Mouse (Mus musculus): ENCODE results near the gene Rpl3. TPM values are rescaled to one million over a fixed set of nuclear protein-coding genes. Genes with fewer than 3 reads are reported as not detected.
A peak's percentile ranks its signal among the peaks of the same experiment; 100 is the strongest.

The Rpl3 gene
- polyA plus RNA-seq, 1 experiment from 2014 or later: 612 TPM

- H3K27me3 ChIP-seq: no peaks in the 10 kb centered on the region
- no peaks in the 10 kb centered on the region for H3K4me1 ChIP-seq (replicated peaks)
- no peak overlapping the region for H3K9ac ChIP-seq (replicated peaks)
- 93% methylated on average over 1 of the region's 1 CpGs for WGBS
- no peak overlapping the region for H3K4me3 ChIP-seq (replicated peaks)
- H3K4me2 ChIP-seq (replicated peaks): no peak overlapping the region
- H3K36me3 ChIP-seq: peaks cover 21% of the 10 kb centered on the region
- H3K9me3 ChIP-seq: no peaks in the 10 kb centered on the region
- H3K27ac ChIP-seq: no peak overlapping the region
- ATAC-seq: no peak
These were observed 18.4 kb downstream of the Rpl3 start for GRCm38 (mm10) chr15:80073256-80073621.

DNA sequence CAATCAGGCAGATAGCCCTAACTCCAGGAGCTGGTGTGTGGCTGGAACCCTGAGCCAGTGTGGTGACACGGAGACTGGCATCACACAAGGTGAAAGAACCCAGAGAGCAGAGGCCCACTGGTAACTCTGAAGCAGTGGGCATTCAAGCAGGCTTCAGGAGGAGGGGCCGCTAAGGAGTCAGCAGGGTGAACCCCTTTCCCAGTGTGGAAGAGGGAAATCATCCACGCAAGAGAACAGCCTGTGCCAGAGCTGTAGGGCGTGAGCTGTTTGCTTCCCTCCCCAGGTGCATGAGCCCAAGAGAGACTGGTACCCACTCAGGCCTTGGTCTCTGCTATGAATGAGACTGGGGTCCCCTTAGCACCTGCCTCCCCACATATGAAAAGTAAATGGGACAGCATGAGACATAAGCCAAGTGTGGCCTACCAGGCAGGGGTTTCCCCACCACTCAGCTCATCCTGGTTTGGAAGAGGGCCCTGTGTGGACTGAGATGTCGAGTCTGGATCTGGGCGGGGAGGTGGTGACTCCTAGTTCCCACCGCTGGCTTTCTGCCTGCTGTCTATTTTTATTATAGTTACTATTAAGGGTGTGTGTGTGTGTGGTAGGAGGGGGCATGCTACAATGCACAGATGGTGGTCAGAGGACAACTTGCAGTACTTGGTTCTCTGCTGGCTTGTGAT, 19.0 kb downstream of the Rpl3 start:
- Histone ChIP-seq H3K4me3 (replicated peaks) (no peak overlapping the region), H3K4me2 (replicated peaks) (no peak overlapping the region), H3K36me3 (peaks cover 16% of the 10 kb centered on the region), H3K4me1 (replicated peaks) (no peaks in the 10 kb centered on the region), H3K27ac (no peak overlapping the region), H3K9ac (replicated peaks) (peak overlapping the region; percentile 14; the same call in 1 of the 2 replicates), H3K9me3 (no peaks in the 10 kb centered on the region), H3K27me3 (no peaks in the 10 kb centered on the region)
- no peak for ATAC-seq
- 78% methylated on average over 7 of the region's 7 CpGs for WGBS

- no peak for ATAC-seq
- no peak overlapping the region; the same call in 1 of the 2 replicates for H3K9ac ChIP-seq (replicated peaks)
- H3K4me2 ChIP-seq (replicated peaks): no peak overlapping the region
- no peak overlapping the region for H3K4me3 ChIP-seq (replicated peaks)
- WGBS: 40% methylated on average over 9 of the region's 9 CpGs
- H3K36me3 ChIP-seq: peaks cover 9% of the 10 kb centered on the region
- no peak overlapping the region for H3K27ac ChIP-seq
- H3K27me3 ChIP-seq: 0 out of 2 replicates have a peak, but pooled peaks cover 4% of the 10 kb centered on the region
- no peaks in the 10 kb centered on the region for H3K9me3 ChIP-seq
- no peaks in the 10 kb centered on the region for H3K4me1 ChIP-seq (replicated peaks)
These were observed 19.7 kb downstream of the Rpl3 start for GRCm38 (mm10) chr15:80071951-80072437.

GRCm38 (mm10) chr15:80070095-80070644, 21.5 kb downstream of the Rpl3 start:
- Histone ChIP-seq H3K36me3 (no peaks in the 10 kb centered on the region), H3K4me1 (replicated peaks) (no peaks in the 10 kb centered on the region), H3K4me3 (replicated peaks) (no peak overlapping the region), H3K9me3 (no peaks in the 10 kb centered on the region), H3K27ac (no peak overlapping the region), H3K27me3 (0 out of 2 replicates have a peak, but pooled peaks cover 5% of the 10 kb centered on the region), H3K9ac (replicated peaks) (no peak overlapping the region; the same call in 1 of the 2 replicates), H3K4me2 (replicated peaks) (no peak overlapping the region)
- WGBS: 72% methylated on average over 8 of the region's 8 CpGs
- no peak for ATAC-seq

- Histone ChIP-seq H3K27me3 (0 out of 2 replicates have a peak, but pooled peaks cover 5% of the 10 kb centered on the region), H3K4me2 (replicated peaks) (no peak overlapping the region), H3K9me3 (no peaks in the 10 kb centered on the region), H3K9ac (replicated peaks) (no peak overlapping the region), H3K36me3 (no peaks in the 10 kb centered on the region), H3K4me1 (replicated peaks) (no peaks in the 10 kb centered on the region), H3K27ac (no peak overlapping the region), H3K4me3 (replicated peaks) (no peak overlapping the region)
- WGBS: 52% methylated on average over 4 of the region's 4 CpGs
- no peak for ATAC-seq
These were observed 22.5 kb downstream of the Rpl3 start for GRCm38 (mm10) chr15:80069171-80069570.

GRCm38 (mm10) chr15:80066538-80066937, 25.1 kb downstream of the Rpl3 start:
- no peak overlapping the region for H3K27ac ChIP-seq
- no peak overlapping the region for H3K4me3 ChIP-seq (replicated peaks)
- H3K36me3 ChIP-seq: no peaks in the 10 kb centered on the region
- WGBS: 58% methylated on average over 3 of the region's 3 CpGs
- no peaks in the 10 kb centered on the region for H3K9me3 ChIP-seq
- no peak for ATAC-seq
- H3K27me3 ChIP-seq: 0 out of 2 replicates have a peak, but pooled peaks cover 5% of the 10 kb centered on the region
- H3K4me2 ChIP-seq (replicated peaks): no peak overlapping the region
- no peaks in the 10 kb centered on the region for H3K4me1 ChIP-seq (replicated peaks)
- no peak overlapping the region for H3K9ac ChIP-seq (replicated peaks)

- 17% methylated on average over 13 of the region's 13 CpGs for WGBS
- no peak for ATAC-seq
- Histone ChIP-seq H3K9ac (replicated peaks) (no peak overlapping the region), H3K4me3 (replicated peaks) (no peak overlapping the region), H3K4me2 (replicated peaks) (no peak overlapping the region), H3K9me3 (no peaks in the 10 kb centered on the region), H3K36me3 (no peaks in the 10 kb centered on the region), H3K4me1 (replicated peaks) (no peaks in the 10 kb centered on the region), H3K27ac (no peak overlapping the region), H3K27me3 (0 out of 2 replicates have a peak, but pooled peaks cover 5% of the 10 kb centered on the region)
These were observed 26.3 kb downstream of the Rpl3 start for GRCm38 (mm10) chr15:80065414-80065813.

DNA sequence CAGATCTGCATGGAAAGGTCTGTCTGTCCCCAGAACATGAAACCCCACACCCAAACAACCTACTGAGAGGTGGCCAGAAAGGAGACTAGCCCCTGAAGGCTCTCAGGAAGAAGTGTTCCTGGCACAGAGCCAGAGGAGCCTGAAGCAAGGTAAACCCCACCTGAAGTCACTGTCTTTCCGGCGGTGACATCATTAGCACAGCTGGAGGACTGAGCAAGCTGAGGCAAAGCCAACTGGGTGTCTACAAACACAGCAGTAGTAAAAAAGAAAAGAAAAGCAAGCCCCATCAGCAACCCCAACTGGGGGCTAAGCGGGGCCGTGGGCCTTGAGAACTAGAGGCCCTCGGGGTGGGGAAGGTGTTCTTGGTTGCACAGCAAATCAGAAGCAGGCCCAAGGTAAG, 26.7 kb downstream of the Rpl3 start:
- WGBS: 86% methylated on average over 5 of the region's 5 CpGs
- no peaks in the 10 kb centered on the region for H3K4me1 ChIP-seq (replicated peaks)
- H3K9ac ChIP-seq (replicated peaks): no peak overlapping the region
- H3K27me3 ChIP-seq: 0 out of 2 replicates have a peak, but pooled peaks cover 5% of the 10 kb centered on the region
- H3K27ac ChIP-seq: no peak overlapping the region
- no peak overlapping the region for H3K4me2 ChIP-seq (replicated peaks)
- no peaks in the 10 kb centered on the region for H3K9me3 ChIP-seq
- ATAC-seq: no peak
- H3K36me3 ChIP-seq: no peaks in the 10 kb centered on the region
- no peak overlapping the region for H3K4me3 ChIP-seq (replicated peaks)

- Histone ChIP-seq H3K4me2 (replicated peaks) (no peak overlapping the region), H3K9me3 (no peaks in the 10 kb centered on the region), H3K4me3 (replicated peaks) (no peak overlapping the region), H3K4me1 (replicated peaks) (no peaks in the 10 kb centered on the region), H3K9ac (replicated peaks) (no peak overlapping the region), H3K36me3 (no peaks in the 10 kb centered on the region), H3K27ac (no peak overlapping the region), H3K27me3 (0 out of 2 replicates have a peak, but pooled peaks cover 5% of the 10 kb centered on the region)
- ATAC-seq: no peak
- 46% methylated on average over 5 of the region's 5 CpGs for WGBS
These were observed 28.8 kb downstream of the Rpl3 start for GRCm38 (mm10) chr15:80062821-80063220.

GRCm38 (mm10) chr15:80062339-80062738, 29.3 kb downstream of the Rpl3 start:
- H3K4me1 ChIP-seq (replicated peaks): no peaks in the 10 kb centered on the region
- H3K9ac ChIP-seq (replicated peaks): no peak overlapping the region
- H3K4me2 ChIP-seq (replicated peaks): no peak overlapping the region
- ATAC-seq: no peak
- no peak overlapping the region for H3K4me3 ChIP-seq (replicated peaks)
- no peaks in the 10 kb centered on the region for H3K36me3 ChIP-seq
- no peak overlapping the region for H3K27ac ChIP-seq
- WGBS: 71% methylated on average over 8 of the region's 9 CpGs
- H3K27me3 ChIP-seq: 0 out of 2 replicates have a peak, but pooled peaks cover 4% of the 10 kb centered on the region
- no peaks in the 10 kb centered on the region for H3K9me3 ChIP-seq

- 0 out of 2 replicates have a peak, but pooled peaks cover 3% of the 10 kb centered on the region for H3K4me1 ChIP-seq (replicated peaks)
- H3K9me3 ChIP-seq: no peaks in the 10 kb centered on the region
- H3K4me2 ChIP-seq (replicated peaks): no peak overlapping the region
- no peak overlapping the region for H3K27ac ChIP-seq
- H3K4me3 ChIP-seq (replicated peaks): no peak overlapping the region
- ATAC-seq: no peak
- 93% methylated on average over 4 of the region's 4 CpGs for WGBS
- no peaks in the 10 kb centered on the region for H3K36me3 ChIP-seq
- no peaks in the 10 kb centered on the region for H3K27me3 ChIP-seq
- no peak overlapping the region for H3K9ac ChIP-seq (replicated peaks)
These were observed 30.6 kb downstream of the Rpl3 start for GRCm38 (mm10) chr15:80061071-80061550.

GRCm38 (mm10) chr15:80060356-80061070, 31.2 kb downstream of the Rpl3 start:
- Histone ChIP-seq H3K4me1 (replicated peaks) (peaks cover 4% of the 10 kb centered on the region; the same call in 1 of the 2 replicates), H3K27me3 (no peaks in the 10 kb centered on the region), H3K27ac (no peak overlapping the region), H3K9ac (replicated peaks) (no peak overlapping the region), H3K36me3 (no peaks in the 10 kb centered on the region), H3K9me3 (no peaks in the 10 kb centered on the region), H3K4me3 (replicated peaks) (no peak overlapping the region), H3K4me2 (replicated peaks) (no peak overlapping the region)
- no peak for ATAC-seq
- 92% methylated on average over 8 of the region's 8 CpGs for WGBS

Measured in midbrain, embryonic 13.5 days (tissue).